Mouse (Mus musculus) lung, postnatal 25 days (tissue): Measurements from ENCODE around the gene Prl7a2.

ENCODE experiments used
- DNase-seq: peaks from one replicate; pipeline ENCODE4 v3.0.0; 2022; ENCODE audit warnings: low spot score

Gene Prl7a2

GRCm38 (mm10) chr13:27667936-27668335, at the start of gene Prl7a2:
Gene Prl7a2 (minus strand): TSS chr13:27668036.
- no peak for DNase-seq

- no peak for DNase-seq
Observed at GRCm38 (mm10) chr13:27716636-27717035, 48.8 kb upstream of the Prl7a2 start, which contains the start of gene Prl7d1. Gene Prl7d1 (minus strand): TSS chr13:27716736.

- no peak for DNase-seq
Observed at GRCm38 (mm10) chr13:27706521-27706920, 38.7 kb upstream of the Prl7a2 start.

GRCm38 (mm10) chr13:27660747-27661146, 7.1 kb downstream of the Prl7a2 start:
- no peak for DNase-seq

- no peak for DNase-seq
Observed at GRCm38 (mm10) chr13:27642393-27642792, 25.4 kb downstream of the Prl7a2 start, which contains the start of gene Prl7a1. Gene Prl7a1 (minus strand): TSS chr13:27642493.

- no peak for DNase-seq
Observed at GRCm38 (mm10) chr13:27610482-27610881, 57.4 kb downstream of the Prl7a2 start, which contains the start of gene Prl7b1. Gene Prl7b1 (minus strand): TSS chr13:27610582.
